Mouse (Mus musculus): ENCODE measurements at regions not wholly inside any gene's neighbourhood (a gene's known extent, or its start where the extent isn't known, plus 50 kb on each side); places are given as distances from the start of the nearest gene placed in this dataset.
"Not testable (repeated sequence)": the region's sequence is repeated elsewhere in the genome, so short reads cannot be mapped to it uniquely, and the experiment has no call there.

GRCm38 (mm10) chr9:32938857-32939256 is 302.8 kb downstream of the Ets1 start:
- WGBS, result 84% methylated on average over 6 of the region's 6 CpGs
- DNase-seq (ENCODE audit: low read depth, low spot score), result no peak

- DNase-seq (ENCODE audit: low read depth, low spot score), result no peak
- WGBS, result 87% methylated on average over 3 of the region's 3 CpGs
Measured at GRCm38 (mm10) chr9:32939626-32940025, 303.6 kb downstream of the Ets1 start.

- DNase-seq (ENCODE audit: low read depth, low spot score), result peak; percentile 77
- WGBS, result 15% methylated on average over 19 of the region's 19 CpGs
Measured at GRCm38 (mm10) chr9:32940111-32940813, 304.2 kb downstream of the Ets1 start.

GRCm38 (mm10) chr9:32940919-32941767 is 305.1 kb downstream of the Ets1 start:
- no peak for DNase-seq (ENCODE audit: low read depth, low spot score)
- WGBS, result 40% methylated on average over 12 of the region's 12 CpGs

GRCm38 (mm10) chr9:32941768-32942030 is 305.7 kb downstream of the Ets1 start:
- DNase-seq (ENCODE audit: low read depth, low spot score), result no peak

GRCm38 (mm10) chr9:32947221-32947620 is 311.2 kb downstream of the Ets1 start:
- 77% methylated on average over 3 of the region's 3 CpGs for WGBS
- no peak for DNase-seq (ENCODE audit: low read depth, low spot score)

GRCm38 (mm10) chr9:32949036-32949435 is 313.0 kb downstream of the Ets1 start:
- no peak for DNase-seq (ENCODE audit: low read depth, low spot score)

GRCm38 (mm10) chr9:32958716-32959115 is 322.7 kb downstream of the Ets1 start:
- 72% methylated on average over 3 of the region's 3 CpGs for WGBS
- DNase-seq (ENCODE audit: low read depth, low spot score), result no peak

More at GRCm38 (mm10) chr9:32949036-32949435, 313.0 kb downstream of the Ets1 start:
- 28% methylated on average over 3 of the region's 3 CpGs for WGBS

GRCm38 (mm10) chr9:32959468-32959867 is 323.4 kb downstream of the Ets1 start:
- not testable (repeated sequence) for DNase-seq (ENCODE audit: low read depth, low spot score)

GRCm38 (mm10) chr9:32962679-32963205 is 326.7 kb downstream of the Ets1 start:
- DNase-seq (ENCODE audit: low read depth, low spot score), result no peak
- WGBS, result 85% methylated on average over 5 of the region's 5 CpGs

- WGBS, result 45% methylated on average over 2 of the region's 2 CpGs
Measured at GRCm38 (mm10) chr9:32968446-32968845, 332.4 kb downstream of the Ets1 start.

GRCm38 (mm10) chr9:32971421-32971820 is 335.4 kb downstream of the Ets1 start:
- DNase-seq (ENCODE audit: low read depth, low spot score), result no peak
- WGBS, result 90% methylated on average over 5 of the region's 5 CpGs

More at GRCm38 (mm10) chr9:32968446-32968845, 332.4 kb downstream of the Ets1 start:
- no peak for DNase-seq (ENCODE audit: low read depth, low spot score)

GRCm38 (mm10) chr9:32971926-32972325 is 335.9 kb downstream of the Ets1 start:
- 43% methylated on average over 7 of the region's 7 CpGs for WGBS
- DNase-seq (ENCODE audit: low read depth, low spot score), result no peak

GRCm38 (mm10) chr9:32972431-32973052 is 336.5 kb downstream of the Ets1 start:
- DNase-seq (ENCODE audit: low read depth, low spot score), result no peak
- WGBS, result 48% methylated on average over 7 of the region's 7 CpGs

- 82% methylated on average over 7 of the region's 7 CpGs for WGBS
- no peak for DNase-seq (ENCODE audit: low read depth, low spot score)
Measured at GRCm38 (mm10) chr9:32977732-32978131, 341.7 kb downstream of the Ets1 start.

- no peak for DNase-seq (ENCODE audit: low read depth, low spot score)
Measured at GRCm38 (mm10) chr9:32980846-32981245, 344.8 kb downstream of the Ets1 start.

- DNase-seq (ENCODE audit: low read depth, low spot score), result no peak
- 41% methylated on average over 2 of the region's 2 CpGs for WGBS
Measured at GRCm38 (mm10) chr9:32983182-32983581, 347.2 kb downstream of the Ets1 start.

- DNase-seq (ENCODE audit: low read depth, low spot score), result no peak
- WGBS, result 54% methylated on average over 9 of the region's 9 CpGs
Measured at GRCm38 (mm10) chr9:32986836-32987673, 351.0 kb downstream of the Ets1 start.

- DNase-seq (ENCODE audit: low read depth, low spot score), result no peak
- 83% methylated on average over 1 of the region's 1 CpGs for WGBS
Measured at GRCm38 (mm10) chr9:32989006-32989405, 353.0 kb downstream of the Ets1 start.

GRCm38 (mm10) chr9:32998323-32998722 is 362.3 kb downstream of the Ets1 start:
- 82% methylated on average over 1 of the region's 1 CpGs for WGBS
- no peak for DNase-seq (ENCODE audit: low read depth, low spot score)

All from large intestine, adult 2 months (tissue).